Mouse (Mus musculus) liver, embryonic 14.5 days (tissue): ENCODE data around the gene Polr2i. TPM values are rescaled to one million over a fixed set of nuclear protein-coding genes. Genes with fewer than 3 reads are reported as not detected.

ENCODE experiments used
- ATAC-seq: fragments of 200-750 bp; cut with Nextera tagmentation; 2 replicates; pipeline ENCODE4 v1.8.0; 2017; ENCODE audit warnings: moderate number of reproducible peaks, mild to moderate bottlenecking, moderate library complexity; ENCODE audit not compliant: insufficient read depth
- DNase-seq, 3 experiments: peaks; one replicate each; pipeline ENCODE4 v3.0.0-alpha.2; 2012 to 2013; ENCODE audit warnings: low read depth in 3 of 3, low spot score in 3 of 3
- H3K27ac ChIP-seq: fragments of 300-500 bp; sonication (generic); 2 replicates; pipeline ENCODE4 v1.5.1; 2014; ENCODE audit warnings: moderate library complexity, mild to moderate bottlenecking, control low read depth, inconsistent platforms
- H3K27me3 ChIP-seq: fragments of 300-500 bp; sonication (generic); 2 replicates; pipeline ENCODE4 v1.6.1; 2014; ENCODE audit warnings: mild to moderate bottlenecking, low read length, moderate library complexity; ENCODE audit not compliant: control insufficient read depth, insufficient read depth
- H3K36me3 ChIP-seq: fragments of 300-500 bp; sonication (generic); replicated peaks from 2 replicates; pipeline ENCODE4 v1.6.1; 2014; ENCODE audit warnings: low read depth; ENCODE audit not compliant: control insufficient read depth, insufficient read depth
- H3K4me1 ChIP-seq, 2 experiments: fragments of 200-500 bp in 1 of 2; fragments of 300-500 bp in 1 of 2; sonication (generic) in 1 of 2; replicated peaks; 2 replicates each; pipeline ENCODE4 v1.6.1; 2012 to 2014; ENCODE audit warnings: antibody characterized with exemption in 1 of 2, inconsistent platforms in 1 of 2, low read length in 1 of 2; ENCODE audit not compliant: control insufficient read depth in 2 of 2, insufficient read depth in 2 of 2
- H3K4me2 ChIP-seq: fragments of 300-500 bp; sonication (generic); 2 replicates; pipeline ENCODE4 v1.6.1; 2014; ENCODE audit warnings: low read depth, mild to moderate bottlenecking, control low read depth, moderate library complexity
- H3K4me3 ChIP-seq, 2 experiments: fragments of 200-500 bp in 1 of 2; fragments of 300-500 bp in 1 of 2; sonication (generic) in 1 of 2; 2 replicates each; pipeline ENCODE4 v1.5.1; 2012 to 2014; ENCODE audit warnings: low read depth in 2 of 2, low read length in 2 of 2, mild to moderate bottlenecking in 2 of 2, control low read depth in 1 of 2, inconsistent platforms in 1 of 2, moderate library complexity in 1 of 2; ENCODE audit not compliant: insufficient read depth in 1 of 2
- H3K9ac ChIP-seq: fragments of 300-500 bp; sonication (generic); replicated peaks from 2 replicates; pipeline ENCODE4 v1.6.1; 2014; ENCODE audit warnings: mild to moderate bottlenecking, control low read depth, moderate library complexity
- H3K9me3 ChIP-seq: fragments of 300-500 bp; sonication (generic); 2 replicates; pipeline ENCODE4 v1.6.1; 2016; ENCODE audit warnings: low read length, mixed read lengths; ENCODE audit not compliant: control insufficient read depth
- CTCF ChIP-seq: IDR thresholded peaks from 2 replicates; pipeline ENCODE4 v1.5.1; 2016; ENCODE audit warnings: antibody characterized with exemption, low read depth, control low read depth
- EP300 ChIP-seq: IDR thresholded peaks from 2 replicates; pipeline ENCODE4 v1.6.1; 2016; ENCODE audit warnings: antibody characterized with exemption, low read depth
- WGBS: fragments of 180-500 bp; shearing (Covaris S2); extraction: QIAGEN DNeasy Blood & Tissue Kit; methylation state at CpG from one replicate; pipeline ENCODE4 v1.1.7; 2014; ENCODE audit not compliant: insufficient replicate concordance; 5-methylcytosine and 5-hydroxymethylcytosine counted together
- polyA plus RNA-seq, 2 experiments: library from polyadenylated mRNA; depleted of rRNA in 1 of 2; stranded (reverse) in 1 of 2; unstranded in 1 of 2; fragments of >200 nt; fragmentation: Nextera tagmentation in 1 of 2; extraction: Ambion mirVana in 1 of 2; gene quantifications; 2 replicates each; pipeline versions ENCODE4 v1.2.1 to v1.2.3; 2012 to 2014

Gene Polr2i
- polyA plus RNA-seq, 2 experiments: 61.1 to 71.8 TPM

- Histone ChIP-seq H3K36me3 (peaks cover 18% of the 10 kb centered on the region), H3K9me3 (no peaks in the 10 kb centered on the region), H3K27me3 (no peaks in the 10 kb centered on the region), H3K9ac (peak overlapping the region; percentile 89), H3K4me2 (peak overlapping the region; percentile 89), H3K4me1 (peaks cover 9 to 15% of the 10 kb centered on the region in 2 experiments), H3K4me3 (peak overlapping the region; percentile 82 to 85), H3K27ac (peak overlapping the region; percentile 64)
- no peak for TF ChIP-seq EP300
- TF ChIP-seq CTCF: no peak
- WGBS: under 1% methylated on average over 26 of the region's 26 CpGs
- peak; percentile 52 for ATAC-seq
- peak in 1 of 3 experiments; percentile 47 for DNase-seq
Observed at GRCm38 (mm10) chr7:30194101-30194831, 37.5 kb upstream of the Polr2i start.

GRCm38 (mm10) chr7:30194884-30195283, 36.9 kb upstream of the Polr2i start:
- no peak for TF ChIP-seq CTCF
- no peak for TF ChIP-seq EP300
- Histone ChIP-seq H3K9ac (peak overlapping the region; percentile 89), H3K4me1 (peaks cover 9 to 15% of the 10 kb centered on the region in 2 experiments), H3K9me3 (no peaks in the 10 kb centered on the region), H3K27ac (peak overlapping the region; percentile 64), H3K4me3 (peak overlapping the region; percentile 82 to 85), H3K36me3 (peaks cover 16% of the 10 kb centered on the region), H3K4me2 (peak overlapping the region; percentile 89), H3K27me3 (no peaks in the 10 kb centered on the region)
- ATAC-seq: peak; percentile 87
- peak; percentile 90 to 92 (median 90) for DNase-seq
- under 1% methylated on average over 28 of the region's 28 CpGs for WGBS

- Histone ChIP-seq H3K4me1 (peaks cover 9 to 15% of the 10 kb centered on the region in 2 experiments), H3K9me3 (no peaks in the 10 kb centered on the region), H3K9ac (peak overlapping the region; percentile 16; the same call in 1 of the 2 replicates), H3K4me2 (peak overlapping the region; percentile 89), H3K27ac (no peak overlapping the region), H3K36me3 (peaks cover 11% of the 10 kb centered on the region), H3K27me3 (no peaks in the 10 kb centered on the region), H3K4me3 (peak overlapping the region in 1 of 2 experiments; percentile 82; a peak in 3 of 4 replicates)
- TF ChIP-seq EP300 (no peak), CTCF (no peak)
- no peak for DNase-seq
- WGBS: 59% methylated on average over 6 of the region's 6 CpGs
- ATAC-seq: no peak
Observed at GRCm38 (mm10) chr7:30195461-30195860, 36.3 kb upstream of the Polr2i start.

GRCm38 (mm10) chr7:30196171-30196570, 35.6 kb upstream of the Polr2i start:
- WGBS: 57% methylated on average over 6 of the region's 6 CpGs
- Histone ChIP-seq H3K9me3 (no peaks in the 10 kb centered on the region), H3K9ac (no peak overlapping the region), H3K27me3 (no peaks in the 10 kb centered on the region), H3K4me3 (no peak overlapping the region), H3K4me1 (peaks cover 9 to 15% of the 10 kb centered on the region in 2 experiments), H3K27ac (no peak overlapping the region), H3K36me3 (peaks cover 10% of the 10 kb centered on the region), H3K4me2 (no peak overlapping the region)
- no peak for TF ChIP-seq EP300
- TF ChIP-seq CTCF: no peak
- DNase-seq: no peak
- ATAC-seq: no peak

- Histone ChIP-seq H3K9ac (no peak overlapping the region), H3K4me1 (peaks cover 9 to 15% of the 10 kb centered on the region in 2 experiments), H3K36me3 (no peaks in the 10 kb centered on the region), H3K27me3 (no peaks in the 10 kb centered on the region), H3K27ac (no peak overlapping the region), H3K9me3 (no peaks in the 10 kb centered on the region), H3K4me2 (no peak overlapping the region), H3K4me3 (no peak overlapping the region)
- TF ChIP-seq EP300: no peak
- TF ChIP-seq CTCF: no peak
- no peak for ATAC-seq
- DNase-seq: no peak
- WGBS: 59% methylated on average over 5 of the region's 5 CpGs
Observed at GRCm38 (mm10) chr7:30197592-30198129, 34.1 kb upstream of the Polr2i start.
